Mouse (Mus musculus) forebrain, embryonic 12.5 days (tissue): ENCODE results near the gene Cobl. TPM values are rescaled to one million over a fixed set of nuclear protein-coding genes. Genes with fewer than 3 reads are reported as not detected.

Source experiments
- ATAC-seq: fragments of 200-750 bp; cut with Nextera tagmentation; 2 replicates; pipeline ENCODE4 v1.8.0; 2017; ENCODE audit warnings: moderate TSS enrichment; ENCODE audit not compliant: low FRiP score
- H3K27ac ChIP-seq: fragments of 300-500 bp; sonication (generic); 2 replicates; pipeline ENCODE4 v1.5.1; 2016; ENCODE audit warnings: mild to moderate bottlenecking
- H3K27me3 ChIP-seq: fragments of 300-500 bp; sonication (generic); 2 replicates; pipeline ENCODE4 v1.6.1; 2016; ENCODE audit warnings: mild to moderate bottlenecking
- H3K36me3 ChIP-seq: fragments of 300-500 bp; sonication (generic); replicated peaks from 2 replicates; pipeline ENCODE4 v1.6.1; 2016; ENCODE audit warnings: mild to moderate bottlenecking
- H3K4me1 ChIP-seq: fragments of 300-500 bp; sonication (generic); 2 replicates; pipeline ENCODE4 v1.6.1; 2016
- H3K4me2 ChIP-seq: fragments of 300-500 bp; sonication (generic); 2 replicates; pipeline ENCODE4 v1.6.1; 2016; ENCODE audit warnings: mild to moderate bottlenecking, moderate library complexity
- H3K4me3 ChIP-seq: fragments of 300-500 bp; sonication (generic); replicated peaks from 2 replicates; pipeline ENCODE4 v1.5.1; 2016; ENCODE audit warnings: mild to moderate bottlenecking
- H3K9ac ChIP-seq: fragments of 300-500 bp; sonication (generic); 2 replicates; pipeline ENCODE4 v1.6.1; 2016; ENCODE audit warnings: mild to moderate bottlenecking
- H3K9me3 ChIP-seq: fragments of 300-500 bp; sonication (generic); 2 replicates; pipeline ENCODE4 v1.6.1; 2016
- WGBS: fragments of 180-500 bp; shearing (Covaris S2); methylation state at CpG from one replicate; pipeline ENCODE4 v1.1.7; 2016; 5-methylcytosine and 5-hydroxymethylcytosine counted together
- polyA plus RNA-seq: library from polyadenylated mRNA; unstranded; fragments of >200 nt; fragmentation: Nextera tagmentation; extraction: Ambion mirVana; gene quantifications from 2 replicates; pipeline ENCODE4 v1.2.1, GENCODE M21; 2016

Cobl gene
- 2.8 and 3.2 TPM in 2 replicates for polyA plus RNA-seq

DNA sequence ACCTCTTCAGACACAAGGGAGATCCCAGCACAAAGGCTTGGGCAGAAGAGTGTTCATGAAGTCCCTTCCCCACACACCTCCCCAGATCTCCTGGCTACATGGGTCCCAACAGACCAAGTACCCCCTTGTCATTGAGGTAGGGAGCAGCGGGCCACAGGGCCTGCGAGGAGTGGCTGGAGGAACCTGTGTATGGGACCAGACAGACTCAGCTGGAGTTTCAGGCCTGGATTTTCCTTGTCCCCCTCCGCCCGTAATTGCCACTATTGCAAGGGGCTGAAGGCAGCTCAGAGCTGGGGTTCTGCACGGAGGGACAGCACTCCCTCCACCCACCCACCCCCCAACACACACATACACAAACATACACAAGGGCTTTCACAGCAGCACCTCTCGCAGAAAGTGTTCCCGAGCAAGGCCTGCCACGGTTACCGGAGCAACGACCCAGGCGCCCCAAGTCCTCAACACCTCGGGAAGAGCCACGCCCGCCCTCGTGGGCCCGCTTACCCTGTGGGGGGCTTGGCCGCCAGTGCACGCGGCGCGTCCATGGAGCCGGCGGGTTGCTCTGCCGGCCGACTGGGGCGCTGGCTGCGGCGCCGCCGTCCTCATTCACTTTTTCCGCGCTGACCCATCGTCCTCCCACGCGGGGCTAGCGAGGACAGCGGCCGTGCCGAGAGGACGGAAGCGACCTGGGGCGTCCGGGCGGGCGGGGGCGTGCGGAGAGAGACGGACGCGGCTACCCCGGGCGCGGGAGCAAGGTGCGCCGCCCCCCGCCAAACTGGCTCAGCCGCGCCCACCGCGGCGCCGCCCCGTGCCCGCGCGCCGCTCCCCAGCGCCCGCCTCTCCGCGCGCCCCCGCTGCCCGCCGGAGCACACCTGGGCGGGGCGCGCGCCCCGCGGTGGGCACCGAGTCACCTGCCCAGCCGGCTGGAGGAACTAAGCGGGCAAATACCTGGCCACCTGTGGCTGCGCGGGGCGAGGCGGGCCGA, at the start of gene Cobl:
Gene Cobl, minus strand, starts transcription at position 780 of the 982 bp plus-strand sequence.
- no peaks in the 10 kb centered on the region for H3K9me3 ChIP-seq
- peak within 1 kb of the TSS; percentile 97 for H3K4me2 ChIP-seq
- peaks cover 26% of the 10 kb centered on the region for H3K27me3 ChIP-seq
- no peaks in the 10 kb centered on the region for H3K36me3 ChIP-seq
- peak within 1 kb of the TSS; percentile 69 for H3K9ac ChIP-seq
- peak within 1 kb of the TSS; percentile 73 for H3K4me3 ChIP-seq
- H3K27ac ChIP-seq: no peak within 1 kb of the TSS
- WGBS: under 1% methylated on average over 83 of the region's 89 CpGs
- ATAC-seq: peak; percentile 79
- H3K4me1 ChIP-seq: peaks cover 8% of the 10 kb centered on the region

DNA sequence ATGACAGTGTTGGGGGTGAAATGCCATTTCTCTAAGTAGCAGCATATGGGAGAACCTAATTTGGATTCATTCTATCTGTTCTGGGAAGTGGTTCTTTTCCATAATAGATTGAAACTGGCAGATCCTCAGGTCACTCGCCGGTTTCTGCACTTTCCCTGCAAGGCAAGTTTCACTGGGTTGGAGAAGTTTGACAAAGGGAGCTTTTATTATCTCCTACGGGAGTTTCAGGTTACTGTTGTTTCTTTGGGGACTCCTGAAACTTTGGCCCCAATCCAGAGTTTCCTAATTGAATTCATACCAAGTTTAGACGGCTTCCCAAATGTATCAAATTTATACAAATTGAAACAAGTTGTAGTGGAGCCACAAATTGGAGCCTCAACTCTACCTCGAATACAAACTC, 49.0 kb upstream of the Cobl start:
- Histone ChIP-seq H3K4me1 (no peaks in the 10 kb centered on the region), H3K9me3 (no peaks in the 10 kb centered on the region), H3K9ac (no peak overlapping the region), H3K27me3 (no peaks in the 10 kb centered on the region), H3K36me3 (no peaks in the 10 kb centered on the region), H3K27ac (no peak overlapping the region), H3K4me2 (no peak overlapping the region), H3K4me3 (no peak overlapping the region)
- no peak for ATAC-seq
- 46% methylated on average over 5 of the region's 5 CpGs for WGBS

DNA sequence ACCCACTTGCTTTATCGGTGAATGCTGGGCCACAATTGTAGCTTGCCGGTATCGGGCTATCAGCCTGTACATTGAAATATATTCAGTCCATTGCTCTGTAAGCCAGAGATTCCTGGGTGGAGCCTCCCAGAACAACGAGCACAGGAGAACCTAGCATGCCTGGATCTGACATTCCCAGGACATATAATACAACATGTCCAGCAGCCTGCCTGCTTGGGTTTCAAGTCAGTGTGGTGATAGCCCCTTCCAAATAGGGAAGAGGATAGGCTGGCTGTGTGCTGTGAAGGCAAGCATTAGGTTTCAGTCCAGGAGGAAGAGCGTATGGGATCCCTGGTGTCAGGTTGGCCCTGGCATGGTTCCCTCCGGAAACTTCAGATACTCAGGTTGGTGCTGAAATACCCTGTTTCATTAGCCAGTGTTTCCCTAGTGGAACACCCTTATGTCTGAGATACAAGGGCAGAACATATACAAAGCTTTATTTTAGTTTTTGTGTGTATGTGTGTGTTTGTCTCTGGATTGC, 41.7 kb upstream of the Cobl start:
- Histone ChIP-seq H3K9me3 (no peaks in the 10 kb centered on the region), H3K4me3 (no peak overlapping the region), H3K9ac (no peak overlapping the region), H3K27me3 (no peaks in the 10 kb centered on the region), H3K27ac (no peak overlapping the region), H3K36me3 (no peaks in the 10 kb centered on the region), H3K4me2 (no peak overlapping the region), H3K4me1 (no peaks in the 10 kb centered on the region)
- ATAC-seq: no peak
- 92% methylated on average over 6 of the region's 6 CpGs for WGBS

DNA sequence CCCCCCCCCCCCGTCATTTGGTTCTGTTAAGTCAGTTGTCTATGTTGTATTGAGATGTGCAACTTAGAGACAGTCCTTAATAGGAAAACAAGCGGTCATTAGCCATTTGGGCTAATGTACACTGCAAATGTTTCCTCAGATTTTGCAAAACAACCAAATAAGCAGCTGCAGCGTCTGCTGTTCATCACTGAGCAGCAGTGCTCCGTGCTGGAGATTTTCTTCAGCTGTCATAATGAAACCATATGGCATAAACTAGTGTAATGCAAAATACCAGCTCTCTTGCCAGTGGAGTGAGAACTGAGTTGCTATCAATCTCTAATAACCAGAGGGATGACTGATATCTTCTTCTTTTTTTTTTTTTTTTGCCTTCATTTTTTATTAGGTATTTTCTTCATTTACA, 39.0 kb upstream of the Cobl start:
- H3K4me2 ChIP-seq: no peak overlapping the region
- no peaks in the 10 kb centered on the region for H3K36me3 ChIP-seq
- H3K9ac ChIP-seq: no peak overlapping the region
- H3K27me3 ChIP-seq: no peaks in the 10 kb centered on the region
- H3K9me3 ChIP-seq: no peaks in the 10 kb centered on the region
- H3K27ac ChIP-seq: no peak overlapping the region
- WGBS: 81% methylated on average over 4 of the region's 4 CpGs
- no peak for ATAC-seq
- no peaks in the 10 kb centered on the region for H3K4me1 ChIP-seq
- no peak overlapping the region for H3K4me3 ChIP-seq

DNA sequence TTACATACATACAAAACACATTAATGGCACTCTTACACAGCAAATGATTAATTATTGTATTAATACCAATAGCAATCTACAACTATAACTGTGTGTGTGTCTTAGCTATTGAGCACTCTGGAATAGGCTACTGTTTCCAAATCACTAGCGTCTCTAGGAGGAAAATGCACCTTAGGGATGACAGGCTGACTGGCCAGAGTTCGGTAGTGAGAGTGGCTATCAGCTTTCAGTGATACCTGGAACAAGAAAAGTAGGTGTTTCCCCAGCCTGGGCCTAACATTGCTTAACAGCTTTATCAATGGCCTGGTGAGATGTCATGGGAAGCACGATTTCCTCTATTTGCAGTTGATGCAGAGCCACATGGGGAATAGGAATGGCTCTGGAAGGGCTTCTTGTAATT, 37.0 kb upstream of the Cobl start:
- Histone ChIP-seq H3K4me1 (no peaks in the 10 kb centered on the region), H3K4me2 (no peak overlapping the region), H3K4me3 (no peak overlapping the region), H3K27me3 (no peaks in the 10 kb centered on the region), H3K9me3 (no peaks in the 10 kb centered on the region), H3K9ac (no peak overlapping the region), H3K36me3 (no peaks in the 10 kb centered on the region), H3K27ac (no peak overlapping the region)
- ATAC-seq: no peak
- 83% methylated on average over 3 of the region's 3 CpGs for WGBS

DNA sequence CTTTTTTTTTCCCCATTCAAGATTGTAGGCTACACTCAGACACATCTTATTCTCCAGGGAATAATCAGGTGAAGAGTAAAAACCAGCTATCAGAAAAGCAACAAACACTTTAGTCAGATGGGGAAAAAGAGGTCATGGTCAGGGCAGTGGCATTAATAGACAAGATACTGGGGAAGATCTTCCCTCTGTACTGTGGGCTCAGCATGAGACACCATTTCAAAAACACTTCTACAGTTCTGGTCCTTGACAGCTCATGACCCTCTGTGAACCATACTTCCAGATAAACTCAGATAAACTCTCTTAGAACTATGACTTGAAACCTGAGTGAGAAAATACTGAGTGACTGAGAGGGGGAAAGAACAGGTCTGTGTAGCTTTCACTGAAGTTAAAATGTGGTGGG, 29.0 kb upstream of the Cobl start:
- Histone ChIP-seq H3K4me1 (no peaks in the 10 kb centered on the region), H3K9ac (no peak overlapping the region), H3K9me3 (no peaks in the 10 kb centered on the region), H3K27me3 (no peaks in the 10 kb centered on the region), H3K4me3 (no peak overlapping the region), H3K36me3 (no peaks in the 10 kb centered on the region), H3K4me2 (no peak overlapping the region), H3K27ac (no peak overlapping the region)
- ATAC-seq: no peak

DNA sequence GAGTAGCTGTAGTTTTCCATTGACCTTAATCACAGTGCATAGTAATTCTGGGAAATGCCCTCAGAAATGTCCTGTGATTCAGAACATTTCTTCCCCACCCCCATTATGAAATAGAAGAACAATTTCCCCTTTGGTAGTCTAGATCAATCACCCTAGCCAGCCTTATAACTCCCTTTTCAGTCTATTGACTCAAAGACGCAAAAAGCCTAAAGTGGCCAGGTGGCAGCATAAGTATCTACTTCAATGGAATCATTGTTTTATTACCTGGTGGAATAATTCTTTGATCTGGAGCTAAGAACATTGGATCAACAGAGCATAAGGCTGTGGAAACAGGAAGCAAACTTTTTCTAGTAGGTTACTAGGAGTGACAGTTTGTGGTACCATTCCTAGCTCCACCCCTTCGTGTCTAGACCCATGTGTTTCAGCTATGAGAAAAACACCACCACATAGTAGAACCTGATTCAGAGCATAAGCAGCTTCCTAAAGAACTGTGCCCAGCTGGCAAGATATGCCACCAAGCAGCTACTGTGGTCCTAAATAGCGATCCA, 15.2 kb upstream of the Cobl start:
- 91% methylated on average over 3 of the region's 3 CpGs for WGBS
- ATAC-seq: no peak
- Histone ChIP-seq H3K4me3 (no peak overlapping the region), H3K4me2 (no peak overlapping the region), H3K36me3 (no peaks in the 10 kb centered on the region), H3K9ac (no peak overlapping the region), H3K27ac (no peak overlapping the region), H3K27me3 (no peaks in the 10 kb centered on the region), H3K9me3 (no peaks in the 10 kb centered on the region), H3K4me1 (no peaks in the 10 kb centered on the region)

DNA sequence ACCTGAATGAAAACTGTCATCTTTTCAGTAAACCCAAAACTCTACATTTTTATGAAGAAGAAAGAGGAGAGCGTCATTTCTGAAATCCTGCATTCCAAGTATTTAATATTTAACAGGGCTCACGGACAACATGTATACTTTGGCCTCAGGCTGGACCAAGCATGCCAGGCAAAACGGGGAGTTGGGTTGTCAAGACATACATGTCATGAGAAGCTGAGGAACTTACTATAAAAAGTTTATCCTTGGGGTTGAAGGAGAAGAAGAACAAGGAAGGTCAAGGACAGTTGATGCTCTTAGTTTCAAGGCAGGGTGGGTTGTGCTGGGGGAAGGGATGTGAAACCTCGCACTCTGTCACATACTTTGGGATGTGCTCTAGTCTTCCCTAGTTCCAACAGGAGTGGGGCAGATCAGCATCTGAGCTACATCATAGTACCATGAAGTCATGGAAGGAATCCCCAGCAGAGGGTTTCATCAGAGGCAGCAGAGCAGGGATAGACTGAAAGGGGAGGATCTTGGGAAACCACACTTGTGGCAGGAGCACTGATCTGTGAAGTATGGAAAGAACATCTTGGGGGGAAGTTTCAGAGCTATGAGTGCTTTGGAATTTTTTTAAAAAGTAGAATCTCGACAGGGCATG, 9.7 kb upstream of the Cobl start:
- no peak for ATAC-seq
- Histone ChIP-seq H3K27me3 (no peaks in the 10 kb centered on the region), H3K4me3 (no peak overlapping the region), H3K9me3 (no peaks in the 10 kb centered on the region), H3K4me1 (no peaks in the 10 kb centered on the region), H3K9ac (no peak overlapping the region), H3K27ac (no peak overlapping the region), H3K36me3 (no peaks in the 10 kb centered on the region), H3K4me2 (no peak overlapping the region)
- 90% methylated on average over 5 of the region's 5 CpGs for WGBS

DNA sequence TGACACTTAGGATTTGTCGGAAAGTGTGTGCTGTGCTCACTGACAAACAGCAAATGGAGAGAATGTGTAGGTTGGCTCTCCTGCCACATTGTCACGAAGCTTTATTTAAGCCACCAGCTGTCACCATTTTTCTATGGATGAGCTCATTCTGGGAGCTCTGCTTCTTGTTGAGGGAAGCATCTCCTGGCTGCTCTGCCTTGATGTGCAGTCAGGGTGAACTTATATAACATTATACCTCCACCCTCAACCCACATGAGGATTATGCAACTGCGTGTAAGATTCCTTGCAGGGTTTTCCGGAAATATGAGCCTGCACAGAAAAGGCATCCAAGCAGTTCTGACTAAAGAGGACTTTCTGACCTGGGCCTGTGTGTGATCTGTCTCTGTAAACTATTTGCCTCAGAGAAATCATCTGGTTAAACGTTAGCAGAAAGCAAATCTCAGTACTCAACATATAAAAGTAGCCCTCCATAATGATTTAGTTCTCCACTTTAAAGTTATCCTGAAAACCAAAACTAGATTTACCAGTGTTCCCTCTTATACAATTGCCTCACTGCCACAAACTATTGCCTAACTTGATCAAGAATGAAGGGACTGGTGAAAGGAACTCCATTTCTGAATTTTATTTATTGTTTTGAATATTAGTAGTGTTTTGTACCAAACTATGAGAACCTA, 9.0 kb upstream of the Cobl start:
- no peaks in the 10 kb centered on the region for H3K36me3 ChIP-seq
- H3K9me3 ChIP-seq: no peaks in the 10 kb centered on the region
- H3K27me3 ChIP-seq: no peaks in the 10 kb centered on the region
- 79% methylated on average over 5 of the region's 5 CpGs for WGBS
- no peaks in the 10 kb centered on the region for H3K4me1 ChIP-seq
- no peak overlapping the region for H3K27ac ChIP-seq
- no peak overlapping the region for H3K9ac ChIP-seq
- ATAC-seq: no peak
- no peak overlapping the region for H3K4me2 ChIP-seq
- no peak overlapping the region for H3K4me3 ChIP-seq

DNA sequence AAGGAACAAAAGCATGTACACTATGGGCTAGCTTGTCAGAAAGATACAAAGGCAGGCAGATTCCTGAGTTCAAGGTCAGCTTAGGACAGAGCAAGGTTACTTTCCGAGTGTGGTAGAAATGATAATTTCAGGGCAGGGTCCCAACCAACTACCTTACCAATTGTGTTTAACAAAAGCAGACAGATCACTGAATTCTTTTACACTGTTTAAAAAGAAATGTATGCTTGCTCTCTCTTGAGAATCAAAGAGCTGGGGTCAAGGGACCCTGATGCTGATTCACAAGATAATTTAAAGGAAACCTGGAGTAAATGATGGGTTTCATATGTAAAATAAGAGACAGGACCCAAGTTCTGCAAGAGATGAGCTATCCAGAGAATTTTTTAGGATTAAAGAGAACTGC, 4.9 kb upstream of the Cobl start:
- no peak for ATAC-seq
- 79% methylated on average over 1 of the region's 1 CpGs for WGBS
- Histone ChIP-seq H3K27me3 (peaks cover 13% of the 10 kb centered on the region), H3K4me3 (no peak overlapping the region), H3K9ac (no peak overlapping the region), H3K36me3 (no peaks in the 10 kb centered on the region), H3K4me1 (no peaks in the 10 kb centered on the region; the same call in 1 of the 2 replicates), H3K4me2 (no peak overlapping the region), H3K9me3 (no peaks in the 10 kb centered on the region), H3K27ac (no peak overlapping the region)

DNA sequence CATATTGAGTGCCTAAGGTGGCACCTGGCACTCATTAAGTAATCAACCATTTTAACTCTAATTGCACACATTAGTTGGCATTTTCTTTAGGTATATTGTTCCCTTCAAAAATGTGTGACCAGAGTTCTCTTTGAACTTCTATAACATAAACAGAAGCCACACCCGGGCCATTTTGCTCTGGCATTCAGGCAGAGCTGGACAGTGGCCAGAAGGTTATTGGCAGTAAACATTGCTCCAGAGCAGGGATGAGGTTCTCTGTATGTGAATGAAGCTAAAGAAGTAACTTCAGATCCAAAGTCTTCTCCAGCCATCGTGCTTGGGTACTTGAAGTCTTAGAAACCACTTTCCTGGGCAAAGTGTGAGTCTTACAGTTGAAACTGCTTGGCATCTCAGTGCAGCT, 3.9 kb upstream of the Cobl start:
- H3K27me3 ChIP-seq: peaks cover 23% of the 10 kb centered on the region
- no peaks in the 10 kb centered on the region for H3K36me3 ChIP-seq
- H3K9me3 ChIP-seq: no peaks in the 10 kb centered on the region
- H3K4me1 ChIP-seq: peaks cover 8% of the 10 kb centered on the region
- WGBS: 81% methylated on average over 2 of the region's 2 CpGs
- H3K4me3 ChIP-seq: no peak overlapping the region
- no peak overlapping the region for H3K27ac ChIP-seq
- H3K4me2 ChIP-seq: no peak overlapping the region
- no peak overlapping the region for H3K9ac ChIP-seq
- ATAC-seq: no peak

DNA sequence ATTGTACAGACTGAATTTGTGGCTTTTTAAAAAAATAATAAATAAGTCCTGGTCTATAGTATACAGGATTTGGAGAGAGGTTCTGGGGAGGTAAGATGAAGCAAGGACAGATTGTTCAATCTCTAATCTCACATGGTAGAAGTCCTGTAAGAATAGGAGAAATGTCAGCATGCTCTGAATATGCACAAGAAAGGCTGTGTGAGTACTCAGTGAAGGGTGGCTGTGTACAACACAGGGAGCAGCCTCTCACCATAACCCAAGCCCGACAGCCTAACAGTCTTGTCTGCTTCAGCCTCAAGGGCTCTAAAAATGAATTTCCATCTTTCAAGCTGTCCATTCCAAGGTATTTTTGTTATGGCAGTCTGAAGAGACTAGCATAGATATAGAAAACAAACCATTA, 3.1 kb upstream of the Cobl start:
- ATAC-seq: no peak
- H3K9ac ChIP-seq: no peak overlapping the region
- no peak overlapping the region for H3K27ac ChIP-seq
- WGBS: 89% methylated on average over 1 of the region's 1 CpGs
- peaks cover 8% of the 10 kb centered on the region for H3K4me1 ChIP-seq
- H3K9me3 ChIP-seq: no peaks in the 10 kb centered on the region
- no peaks in the 10 kb centered on the region for H3K36me3 ChIP-seq
- H3K27me3 ChIP-seq: peaks cover 26% of the 10 kb centered on the region
- H3K4me2 ChIP-seq: no peak overlapping the region
- H3K4me3 ChIP-seq: no peak overlapping the region
